Mouse (Mus musculus) MEL (cell line): ENCODE data around the gene Ostm1.

Experiments
- BHLHE40 ChIP-seq: IDR thresholded peaks from 2 replicates; pipeline ENCODE4 v1.6.1; 2012; ENCODE audit warnings: low read depth, mild to moderate bottlenecking, inconsistent platforms, low read length, improper control_type of control experiment, borderline replicate concordance
- CTCF ChIP-seq, 3 experiments: IDR thresholded peaks in 2 of 3; conservative IDR thresholded peaks in 1 of 3; 2 replicates each; pipeline ENCODE4 v1.5.1; 2011 to 2012; ENCODE audit warnings: low read length in 3 of 3, low read depth in 2 of 3, mild to moderate bottlenecking in 2 of 3, improper control_type of control experiment in 1 of 3, inconsistent platforms in 1 of 3, mixed read lengths in 1 of 3, moderate library complexity in 1 of 3; ENCODE audit not compliant: control insufficient read depth in 1 of 3, insufficient read depth in 1 of 3, poor library complexity in 1 of 3, severe bottlenecking in 1 of 3
- ELF1 ChIP-seq: IDR thresholded peaks from 2 replicates; pipeline ENCODE4 v1.6.1; 2014; ENCODE audit warnings: low read depth, mild to moderate bottlenecking, inconsistent platforms, low read length, improper control_type of control experiment, moderate library complexity
- EP300 ChIP-seq, 2 experiments: IDR thresholded peaks; 2 replicates each; pipeline ENCODE4 v1.6.1; 2011; ENCODE audit warnings: improper control_type of control experiment in 2 of 2, low read length in 2 of 2, low read depth in 1 of 2, mild to moderate bottlenecking in 1 of 2
- GATA1 ChIP-seq: IDR thresholded peaks from 2 replicates; pipeline ENCODE4 v1.6.1; 2011; ENCODE audit warnings: low read depth, low read length, improper control_type of control experiment
- JUND ChIP-seq: IDR thresholded peaks from 2 replicates; pipeline ENCODE4 v1.6.1; 2011; ENCODE audit warnings: low read depth, mild to moderate bottlenecking, improper control_type of control experiment, low read length
- MYC ChIP-seq: IDR thresholded peaks from 2 replicates; pipeline ENCODE4 v1.6.1; 2011; ENCODE audit warnings: low read depth, mild to moderate bottlenecking, low read length, improper control_type of control experiment, moderate library complexity
- NRF1 ChIP-seq: IDR thresholded peaks from 2 replicates; pipeline ENCODE4 v1.6.1; 2014; ENCODE audit warnings: low read depth, mild to moderate bottlenecking, inconsistent platforms, low read length, improper control_type of control experiment, moderate library complexity; ENCODE audit not compliant: poor library complexity, insufficient read depth, severe bottlenecking
- POLR2A ChIP-seq, 2 experiments: IDR thresholded peaks; 2 replicates each; pipeline ENCODE4 v1.6.1; 2011 to 2012; ENCODE audit warnings: low read length in 2 of 2, mild to moderate bottlenecking in 2 of 2, control low read depth in 1 of 2, improper control_type of control experiment in 1 of 2, low read depth in 1 of 2, moderate library complexity in 1 of 2; ENCODE audit not compliant: control insufficient read depth in 1 of 2, insufficient read depth in 1 of 2, poor library complexity in 1 of 2
- RCOR1 ChIP-seq: IDR thresholded peaks from 2 replicates; pipeline ENCODE4 v1.6.1; 2012; ENCODE audit warnings: low read depth, mild to moderate bottlenecking, inconsistent platforms, low read length, improper control_type of control experiment

DNA sequence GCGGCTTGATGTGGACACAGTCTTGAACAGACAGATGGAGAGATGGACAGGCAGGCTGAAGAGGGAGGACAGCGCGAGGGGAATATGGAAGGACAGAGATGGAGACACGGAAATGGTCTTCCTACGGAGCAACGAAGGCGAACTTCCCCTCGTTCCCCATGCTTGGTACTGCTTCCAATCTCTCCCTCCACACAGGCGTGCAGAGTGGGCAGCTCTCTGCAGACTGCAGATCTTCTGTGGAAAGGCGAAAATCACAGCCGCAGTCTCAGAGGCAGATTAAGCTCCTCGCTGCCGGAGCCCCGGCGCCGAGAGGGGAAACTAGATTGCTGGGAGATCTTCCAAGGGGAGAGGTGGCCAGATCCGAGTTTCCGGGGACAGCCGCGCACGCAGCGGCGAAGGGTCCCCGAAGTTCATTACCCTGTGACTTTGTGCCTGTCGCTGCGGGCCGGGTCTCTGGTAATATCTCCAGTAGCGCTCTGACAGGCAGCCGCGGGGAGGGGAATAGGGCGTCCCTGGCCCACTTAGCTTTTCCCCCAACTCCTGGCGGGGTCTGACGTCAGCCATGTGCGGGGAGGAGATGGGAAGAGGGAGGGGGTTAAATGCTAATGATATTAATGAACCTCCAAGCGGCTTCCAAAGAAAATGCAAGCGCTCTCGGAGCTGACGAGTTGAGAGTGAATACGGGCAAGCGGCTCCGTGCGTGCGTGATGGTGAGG is at the start of gene Ostm1, which contains the start of gene Nr2e1:
- TF ChIP-seq CTCF (IDR thresholded peaks at IDR 0.05 in 2 of 3, conservative IDR thresholded peaks at IDR 0.05 in 1 of 3; ENCODE audit: control insufficient read depth in 1 of 3, insufficient read depth in 1 of 3, low read depth in 2 of 3, low read length in 3 of 3, poor library complexity in 1 of 3, severe bottlenecking in 1 of 3) (no peak), BHLHE40 (no peak), JUND (no peak), NRF1 (no peak), MYC (no peak), EP300 (IDR thresholded peaks at IDR 0.05; ENCODE audit: low read depth in 1 of 2, low read length in 2 of 2) (no peak), GATA1 (no peak), RCOR1 (no peak), ELF1 (no peak), POLR2A (IDR thresholded peaks at IDR 0.05; ENCODE audit: control insufficient read depth in 1 of 2, insufficient read depth in 1 of 2, low read depth in 1 of 2, low read length in 2 of 2, poor library complexity in 1 of 2) (no peak)
